Mouse (Mus musculus) G1E (cell line): ENCODE results near the gene Cdkal1. TPM values are rescaled to one million over a fixed set of nuclear protein-coding genes. Genes with fewer than 3 reads are reported as not detected.

Source experiments
- ATAC-seq: 2 replicates; pipeline ENCODE4 v1.8.0; 2016; ENCODE audit warnings: mild to moderate bottlenecking; ENCODE audit not compliant: insufficient number of reproducible peaks, poor library complexity, low FRiP score, severe bottlenecking; ENCODE audit errors: extremely low read depth
- DNase-seq: peaks from one replicate; pipeline ENCODE4 v3.0.0; 2012; ENCODE audit warnings: low spot score
- H3K27me3 ChIP-seq: 2 replicates; pipeline ENCODE4 v1.6.1; 2012; ENCODE audit warnings: mild to moderate bottlenecking, low read length, inconsistent platforms; ENCODE audit not compliant: insufficient read depth
- H3K36me3 ChIP-seq: replicated peaks from 2 replicates; pipeline ENCODE3; 2012; ENCODE audit warnings: mild to moderate bottlenecking, inconsistent platforms
- H3K4me1 ChIP-seq: 2 replicates; pipeline ENCODE4 v1.6.1; 2012; ENCODE audit warnings: low read depth, low read length, inconsistent platforms, mixed read lengths; ENCODE audit not compliant: insufficient read depth
- H3K4me3 ChIP-seq: 2 replicates; pipeline ENCODE4 v1.5.1; 2012; ENCODE audit warnings: low read depth, mild to moderate bottlenecking, inconsistent platforms, low read length, moderate library complexity, mixed read lengths
- H3K9me3 ChIP-seq: replicated peaks from 2 replicates; pipeline ENCODE4 v1.6.1; 2012; ENCODE audit warnings: inconsistent platforms
- CTCF ChIP-seq: IDR thresholded peaks from 2 replicates; pipeline ENCODE4 v1.5.1; 2012; ENCODE audit warnings: low read depth, low read length, inconsistent platforms, mixed read lengths
- GATA1 ChIP-seq: IDR thresholded peaks from 2 replicates; pipeline ENCODE4 v1.6.1; 2012; ENCODE audit warnings: borderline replicate concordance, low read length, inconsistent platforms, mixed read lengths
- GATA2 ChIP-seq: IDR thresholded peaks from 2 replicates; pipeline ENCODE4 v1.6.1; 2012; ENCODE audit warnings: low read depth, low read length, inconsistent platforms, borderline replicate concordance
- POLR2AphosphoS5 ChIP-seq: IDR thresholded peaks from 2 replicates; pipeline ENCODE4 v1.6.1; 2012; ENCODE audit warnings: low read depth, low read length, inconsistent platforms; ENCODE audit not compliant: insufficient replicate concordance
- TAL1 ChIP-seq: conservative IDR thresholded peaks from 2 replicates; pipeline ENCODE4 v1.6.1; 2012; ENCODE audit warnings: low read depth, low read length, inconsistent platforms, mixed read lengths
- polyA plus RNA-seq: library from polyadenylated mRNA; stranded (reverse); fragments of >175 nt; gene quantifications from 2 replicates; pipeline ENCODE4 v1.2.3, GENCODE M21; 2012
- total RNA-seq, 2 experiments: library from RNA; stranded (forward) in 1 of 2; stranded (reverse) in 1 of 2; fragments of 200-1000 nt in 1 of 2; fragments of >200 nt in 1 of 2; fragmentation: Nextera tagmentation in 1 of 2; gene quantifications; 2 replicates each; pipeline ENCODE4 v1.2.3; 2014 to 2017

The Cdkal1 gene
- total and polyA plus RNA-seq, 3 experiments, result 0.98 to 53.9 (median 35.6) TPM

GRCm38 (mm10) chr13:29768104-29768503, 87.4 kb downstream of the Cdkal1 start:
- peaks cover 46% of the 10 kb centered on the region for H3K36me3 ChIP-seq

DNA sequence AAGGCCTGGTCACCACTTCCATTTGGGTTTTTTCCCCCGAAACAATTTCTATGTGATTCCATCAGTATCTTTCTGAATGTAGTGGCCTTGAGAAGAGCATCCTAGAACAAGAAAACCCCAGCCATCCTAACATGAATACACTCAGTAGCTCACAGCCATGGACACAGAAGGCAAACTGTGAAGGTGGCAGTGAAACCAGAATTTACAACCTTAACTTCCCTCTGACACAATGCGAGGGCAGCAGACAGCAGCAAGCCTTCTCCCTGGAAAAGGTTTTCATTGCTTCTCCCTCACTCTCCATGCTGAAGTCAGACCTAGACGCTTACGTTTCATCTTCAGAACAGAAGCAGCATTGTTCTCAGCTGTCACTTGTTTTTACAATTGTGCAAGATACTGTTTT, 87.9 kb downstream of the Cdkal1 start:
- H3K36me3 ChIP-seq, result peaks cover 45% of the 10 kb centered on the region
- ATAC-seq (no peak), DNase-seq (no peak)
- H3K27me3 ChIP-seq, result no peaks in the 10 kb centered on the region
- H3K4me3 ChIP-seq, result no peak overlapping the region
- H3K4me1 ChIP-seq, result peaks cover under 1% of the 10 kb centered on the region; the same call in 1 of the 2 replicates
- TF ChIP-seq POLR2AphosphoS5 (no peak), GATA1 (no peak), TAL1 (no peak), GATA2 (no peak), CTCF (no peak)
- H3K9me3 ChIP-seq, result no peaks in the 10 kb centered on the region

More at GRCm38 (mm10) chr13:29768104-29768503, 87.4 kb downstream of the Cdkal1 start:
- no peak for TF ChIP-seq POLR2AphosphoS5
- no peak for TF ChIP-seq GATA2
- TF ChIP-seq CTCF, result no peak
- no peak for TF ChIP-seq TAL1
- TF ChIP-seq GATA1, result no peak
- DNase-seq (no peak), ATAC-seq (no peak)
- H3K9me3 ChIP-seq, result no peaks in the 10 kb centered on the region
- H3K4me1 ChIP-seq, result peaks cover 5% of the 10 kb centered on the region
- no peak overlapping the region for H3K4me3 ChIP-seq
- H3K27me3 ChIP-seq, result no peaks in the 10 kb centered on the region

DNA sequence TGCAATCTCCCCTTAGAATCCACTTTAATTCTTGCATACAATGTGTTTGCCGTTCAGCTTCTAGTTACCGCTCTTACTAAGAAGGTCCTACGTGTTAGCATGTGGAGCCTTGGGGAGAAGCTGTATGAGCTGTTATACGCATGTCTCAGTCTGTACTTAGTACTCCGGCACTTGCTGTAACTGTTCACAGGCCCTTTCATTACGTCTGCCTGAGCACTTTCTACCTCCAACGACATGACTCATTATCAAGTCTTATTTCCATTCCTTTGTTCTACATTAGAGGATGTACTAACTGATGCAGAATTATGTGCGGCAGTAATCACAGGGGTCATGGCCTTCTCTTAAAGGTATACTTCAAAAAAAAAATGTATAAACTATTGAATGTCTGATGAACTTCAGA, 89.1 kb downstream of the Cdkal1 start:
- Histone ChIP-seq H3K9me3 (no peaks in the 10 kb centered on the region), H3K27me3 (no peaks in the 10 kb centered on the region), H3K4me3 (no peak overlapping the region), H3K4me1 (no peaks in the 10 kb centered on the region), H3K36me3 (peaks cover 38% of the 10 kb centered on the region)
- DNase-seq (no peak), ATAC-seq (no peak)
- TF ChIP-seq GATA1, result no peak
- TF ChIP-seq GATA2, result no peak
- TF ChIP-seq CTCF, result no peak
- TF ChIP-seq TAL1, result no peak
- TF ChIP-seq POLR2AphosphoS5, result no peak

DNA sequence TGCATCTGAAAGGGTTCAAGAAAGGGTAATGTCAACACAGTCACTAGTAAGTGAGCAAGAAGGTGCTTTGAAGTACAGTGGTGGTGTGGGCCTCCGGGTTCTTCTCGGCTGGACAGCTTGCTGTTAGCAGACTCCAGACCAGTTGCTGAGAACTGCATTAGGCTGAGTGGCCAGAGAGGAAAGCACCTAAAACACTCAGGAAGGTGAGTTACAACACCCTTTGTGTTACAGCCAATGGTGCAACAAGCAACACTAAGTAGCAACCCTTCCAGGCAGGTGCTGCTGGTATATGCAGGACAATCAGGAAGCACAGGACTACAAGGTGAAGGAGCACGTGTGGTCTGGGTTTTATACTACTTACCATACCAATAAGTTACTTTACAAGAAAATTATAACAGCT, 90.2 kb downstream of the Cdkal1 start:
- Histone ChIP-seq H3K27me3 (no peaks in the 10 kb centered on the region), H3K4me1 (no peaks in the 10 kb centered on the region), H3K9me3 (no peaks in the 10 kb centered on the region), H3K36me3 (peaks cover 32% of the 10 kb centered on the region), H3K4me3 (no peak overlapping the region)
- TF ChIP-seq CTCF (no peak), GATA2 (no peak), TAL1 (no peak), POLR2AphosphoS5 (no peak), GATA1 (no peak)
- DNase-seq, result no peak
- ATAC-seq, result no peak

DNA sequence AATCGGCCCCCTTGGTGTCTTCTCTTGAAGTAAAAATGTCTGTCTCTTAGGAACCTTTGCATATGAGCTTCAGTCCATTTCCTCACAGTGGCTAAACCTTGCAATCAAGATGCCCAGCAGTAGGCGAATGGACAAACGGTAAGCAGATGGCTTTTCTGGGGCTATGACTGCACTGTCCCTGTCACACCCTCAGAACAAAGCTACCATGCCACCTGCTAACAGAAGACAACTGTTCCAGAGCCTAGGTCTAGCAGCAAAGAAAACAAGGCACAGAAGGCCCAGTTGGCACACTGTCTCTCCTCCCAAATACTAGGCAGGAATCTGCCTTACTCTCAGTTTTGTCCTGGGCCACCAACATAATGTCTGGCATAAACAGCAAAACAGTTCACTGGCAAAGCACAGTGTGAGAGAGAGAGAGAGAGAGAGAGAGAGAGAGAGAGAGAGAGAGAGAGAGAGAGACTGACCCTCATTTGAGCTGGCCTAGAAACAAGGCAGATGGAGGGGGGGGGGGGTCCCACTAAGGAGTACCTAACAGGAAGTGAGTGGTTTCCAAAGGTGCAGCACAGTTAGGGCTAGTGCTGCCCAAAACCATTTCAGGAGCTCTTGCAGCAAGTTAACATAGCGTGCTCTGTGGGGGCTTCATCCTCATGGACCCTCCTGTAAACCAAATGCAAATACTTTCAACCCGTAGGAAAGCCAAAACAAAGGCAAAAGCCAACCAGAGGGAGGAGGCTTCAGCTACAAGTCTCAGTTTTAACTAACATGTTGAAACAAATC, 95.6 kb downstream of the Cdkal1 start:
- DNase-seq, result no peak
- ATAC-seq, result no peak
- no peak for TF ChIP-seq GATA2
- no peak for TF ChIP-seq TAL1
- TF ChIP-seq CTCF, result no peak
- TF ChIP-seq POLR2AphosphoS5, result no peak
- TF ChIP-seq GATA1, result no peak
- H3K4me3 ChIP-seq, result no peak overlapping the region
- H3K4me1 ChIP-seq, result peaks cover 26% of the 10 kb centered on the region
- no peaks in the 10 kb centered on the region for H3K9me3 ChIP-seq
- no peaks in the 10 kb centered on the region for H3K27me3 ChIP-seq
- H3K36me3 ChIP-seq, result peaks cover 26% of the 10 kb centered on the region

DNA sequence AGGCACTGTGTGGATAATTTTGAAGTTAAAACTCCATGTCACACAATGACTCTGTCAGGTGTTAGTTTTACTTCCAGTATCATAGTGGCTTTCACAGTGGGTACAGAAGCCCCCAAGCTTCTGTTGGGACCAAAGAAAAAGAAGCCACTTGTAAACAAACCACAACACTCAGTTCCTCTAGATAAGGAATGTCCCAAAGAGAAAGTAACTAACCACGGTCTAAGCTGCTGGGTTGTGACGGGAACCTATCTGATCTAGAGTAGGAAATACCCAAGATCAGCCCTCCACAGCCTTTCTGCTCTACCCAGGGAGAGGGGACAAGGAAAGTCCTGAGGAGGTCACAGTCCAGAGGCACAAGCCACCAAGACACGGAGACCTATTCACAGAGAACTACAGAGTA, 99.4 kb downstream of the Cdkal1 start:
- DNase-seq, result peak; percentile 58
- peaks cover 29% of the 10 kb centered on the region for H3K36me3 ChIP-seq
- H3K9me3 ChIP-seq, result no peaks in the 10 kb centered on the region
- peak; percentile 94 for ATAC-seq
- H3K4me3 ChIP-seq, result peak overlapping the region; percentile 60; the same call in 1 of the 2 replicates
- TF ChIP-seq POLR2AphosphoS5, result no peak
- no peak for TF ChIP-seq CTCF
- TF ChIP-seq GATA1, result no peak
- no peak for TF ChIP-seq GATA2
- TF ChIP-seq TAL1, result peak; percentile 36; the same call in 1 of the 2 replicates
- H3K4me1 ChIP-seq, result peaks cover 46% of the 10 kb centered on the region
- H3K27me3 ChIP-seq, result no peaks in the 10 kb centered on the region
